Mouse (Mus musculus) forebrain, embryonic 15.5 days (tissue): ENCODE measurements at regions not wholly inside any gene's neighbourhood (a gene's known extent, or its start where the extent isn't known, plus 50 kb on each side); places are given as distances from the start of the nearest gene placed in this dataset.

Experiments used
- ATAC-seq: fragments of 200-750 bp; cut with Nextera tagmentation; replicated peaks from 2 replicates; pipeline ENCODE4 v1.8.0; 2017; ENCODE audit warnings: mild to moderate bottlenecking, moderate TSS enrichment, moderate library complexity
- H3K27ac ChIP-seq: fragments of 300-500 bp; sonication (generic); replicated peaks from 2 replicates; pipeline ENCODE4 v1.5.1; 2015; ENCODE audit warnings: mild to moderate bottlenecking, inconsistent platforms
- H3K27me3 ChIP-seq: fragments of 300-500 bp; sonication (generic); 2 replicates; pipeline ENCODE4 v1.6.1; 2015; ENCODE audit warnings: inconsistent platforms
- H3K36me3 ChIP-seq: fragments of 300-500 bp; sonication (generic); 2 replicates; pipeline ENCODE4 v1.6.1; 2015; ENCODE audit warnings: mild to moderate bottlenecking, inconsistent platforms
- H3K4me1 ChIP-seq: fragments of 300-500 bp; sonication (generic); 2 replicates; pipeline ENCODE4 v1.6.1; 2015; ENCODE audit warnings: inconsistent platforms
- H3K4me2 ChIP-seq: fragments of 300-500 bp; sonication (generic); replicated peaks from 2 replicates; pipeline ENCODE4 v1.6.1; 2015; ENCODE audit warnings: mild to moderate bottlenecking, inconsistent platforms
- H3K4me3 ChIP-seq: fragments of 300-500 bp; sonication (generic); 2 replicates; pipeline ENCODE4 v1.5.1; 2015; ENCODE audit warnings: mild to moderate bottlenecking, inconsistent platforms
- H3K9ac ChIP-seq: fragments of 300-500 bp; sonication (generic); replicated peaks from 2 replicates; pipeline ENCODE4 v1.6.1; 2015; ENCODE audit warnings: mild to moderate bottlenecking, inconsistent platforms
- H3K9me3 ChIP-seq: fragments of 300-500 bp; sonication (generic); 2 replicates; pipeline ENCODE4 v1.6.1; 2016; ENCODE audit warnings: inconsistent platforms
- WGBS: fragments of 180-500 bp; shearing (Covaris S2); methylation state at CpG from one replicate; pipeline ENCODE4 v1.1.7; 2015; ENCODE audit warnings: mixed read lengths; 5-methylcytosine and 5-hydroxymethylcytosine counted together

- Histone ChIP-seq H3K27me3 (no peaks in the 10 kb centered on the region), H3K9ac (no peak overlapping the region), H3K36me3 (no peaks in the 10 kb centered on the region), H3K27ac (no peak overlapping the region), H3K4me3 (no peak overlapping the region), H3K4me1 (no peaks in the 10 kb centered on the region), H3K4me2 (no peak overlapping the region), H3K9me3 (no peaks in the 10 kb centered on the region)
- WGBS = 93% methylated on average over 5 of the region's 5 CpGs
- no peak for ATAC-seq
Measured at GRCm38 (mm10) chr16:87295727-87296126, 58.3 kb upstream of the N6amt1 start.

GRCm38 (mm10) chr16:87292826-87293225 lies 61.2 kb upstream of the N6amt1 start:
- Histone ChIP-seq H3K9me3 (no peaks in the 10 kb centered on the region), H3K4me1 (no peaks in the 10 kb centered on the region), H3K27me3 (no peaks in the 10 kb centered on the region), H3K4me3 (no peak overlapping the region), H3K4me2 (no peak overlapping the region), H3K27ac (no peak overlapping the region), H3K36me3 (no peaks in the 10 kb centered on the region), H3K9ac (no peak overlapping the region)
- ATAC-seq = peak; percentile 60; the same call in 1 of the 2 replicates
- WGBS = 71% methylated on average over 1 of the region's 1 CpGs

GRCm38 (mm10) chr16:87291716-87292115 lies 62.3 kb upstream of the N6amt1 start:
- H3K36me3 ChIP-seq = no peaks in the 10 kb centered on the region
- H3K27me3 ChIP-seq = no peaks in the 10 kb centered on the region
- H3K9ac ChIP-seq = no peak overlapping the region
- no peak for ATAC-seq
- no peak overlapping the region for H3K27ac ChIP-seq
- no peaks in the 10 kb centered on the region for H3K4me1 ChIP-seq
- no peak overlapping the region for H3K4me2 ChIP-seq
- WGBS = 79% methylated on average over 2 of the region's 2 CpGs
- no peak overlapping the region for H3K4me3 ChIP-seq
- no peaks in the 10 kb centered on the region for H3K9me3 ChIP-seq

- Histone ChIP-seq H3K9ac (no peak overlapping the region), H3K4me3 (no peak overlapping the region), H3K4me2 (no peak overlapping the region), H3K9me3 (no peaks in the 10 kb centered on the region), H3K27ac (no peak overlapping the region), H3K27me3 (no peaks in the 10 kb centered on the region), H3K4me1 (no peaks in the 10 kb centered on the region), H3K36me3 (no peaks in the 10 kb centered on the region)
- no peak for ATAC-seq
- WGBS = 85% methylated on average over 2 of the region's 2 CpGs
Measured at GRCm38 (mm10) chr16:87285639-87286038, 68.3 kb upstream of the N6amt1 start.

- WGBS = 67% methylated on average over 7 of the region's 7 CpGs
- Histone ChIP-seq H3K9me3 (no peaks in the 10 kb centered on the region), H3K9ac (no peak overlapping the region), H3K4me2 (no peak overlapping the region), H3K4me1 (no peaks in the 10 kb centered on the region), H3K36me3 (no peaks in the 10 kb centered on the region), H3K27ac (no peak overlapping the region), H3K27me3 (no peaks in the 10 kb centered on the region), H3K4me3 (no peak overlapping the region)
- no peak for ATAC-seq
Measured at GRCm38 (mm10) chr16:87284835-87285510, 69.0 kb upstream of the N6amt1 start.

- Histone ChIP-seq H3K9ac (no peak overlapping the region), H3K4me3 (no peak overlapping the region), H3K4me1 (no peaks in the 10 kb centered on the region), H3K36me3 (no peaks in the 10 kb centered on the region), H3K4me2 (no peak overlapping the region), H3K9me3 (no peaks in the 10 kb centered on the region), H3K27me3 (no peaks in the 10 kb centered on the region), H3K27ac (no peak overlapping the region)
- 88% methylated on average over 1 of the region's 1 CpGs for WGBS
- no peak for ATAC-seq
Measured at GRCm38 (mm10) chr16:87278518-87278917, 75.5 kb upstream of the N6amt1 start.

GRCm38 (mm10) chr16:87272363-87272762 lies 81.6 kb upstream of the N6amt1 start:
- no peak overlapping the region for H3K4me3 ChIP-seq
- no peak for ATAC-seq
- no peaks in the 10 kb centered on the region for H3K9me3 ChIP-seq
- H3K9ac ChIP-seq = no peak overlapping the region
- H3K4me2 ChIP-seq = no peak overlapping the region
- H3K4me1 ChIP-seq = no peaks in the 10 kb centered on the region
- no peak overlapping the region for H3K27ac ChIP-seq
- H3K36me3 ChIP-seq = no peaks in the 10 kb centered on the region
- 96% methylated on average over 5 of the region's 5 CpGs for WGBS
- H3K27me3 ChIP-seq = no peaks in the 10 kb centered on the region

GRCm38 (mm10) chr16:87267954-87268804 lies 85.8 kb upstream of the N6amt1 start:
- no peaks in the 10 kb centered on the region for H3K9me3 ChIP-seq
- no peaks in the 10 kb centered on the region for H3K27me3 ChIP-seq
- no peak overlapping the region for H3K4me2 ChIP-seq
- H3K4me1 ChIP-seq = 0 out of 2 replicates have a peak, but pooled peaks cover 5% of the 10 kb centered on the region
- no peak overlapping the region for H3K4me3 ChIP-seq
- 90% methylated on average over 9 of the region's 9 CpGs for WGBS
- H3K36me3 ChIP-seq = no peaks in the 10 kb centered on the region
- no peak overlapping the region for H3K9ac ChIP-seq
- no peak overlapping the region for H3K27ac ChIP-seq
- ATAC-seq = no peak

- Histone ChIP-seq H3K4me2 (no peak overlapping the region), H3K9ac (no peak overlapping the region), H3K27me3 (no peaks in the 10 kb centered on the region), H3K9me3 (no peaks in the 10 kb centered on the region), H3K4me3 (no peak overlapping the region), H3K27ac (no peak overlapping the region), H3K4me1 (0 out of 2 replicates have a peak, but pooled peaks cover 5% of the 10 kb centered on the region), H3K36me3 (no peaks in the 10 kb centered on the region)
- WGBS = 93% methylated on average over 4 of the region's 4 CpGs
- no peak for ATAC-seq
Measured at GRCm38 (mm10) chr16:87267517-87267916, 86.5 kb upstream of the N6amt1 start.

GRCm38 (mm10) chr16:87263571-87263970 lies 90.4 kb upstream of the N6amt1 start:
- H3K27me3 ChIP-seq = no peaks in the 10 kb centered on the region
- no peak overlapping the region for H3K27ac ChIP-seq
- H3K4me2 ChIP-seq = no peak overlapping the region
- H3K9ac ChIP-seq = no peak overlapping the region
- 22% methylated on average over 4 of the region's 4 CpGs for WGBS
- H3K4me3 ChIP-seq = no peak overlapping the region
- no peaks in the 10 kb centered on the region for H3K9me3 ChIP-seq
- 0 out of 2 replicates have a peak, but pooled peaks cover 5% of the 10 kb centered on the region for H3K4me1 ChIP-seq
- ATAC-seq = no peak
- H3K36me3 ChIP-seq = no peaks in the 10 kb centered on the region

- 84% methylated on average over 8 of the region's 8 CpGs for WGBS
Measured at GRCm38 (mm10) chr16:87263041-87263440, 90.9 kb upstream of the N6amt1 start.

GRCm38 (mm10) chr16:87262497-87262896 lies 91.5 kb upstream of the N6amt1 start:
- H3K9me3 ChIP-seq = no peaks in the 10 kb centered on the region
- H3K4me1 ChIP-seq = 0 out of 2 replicates have a peak, but pooled peaks cover 5% of the 10 kb centered on the region
- no peak overlapping the region for H3K27ac ChIP-seq
- no peaks in the 10 kb centered on the region for H3K27me3 ChIP-seq
- no peaks in the 10 kb centered on the region for H3K36me3 ChIP-seq
- no peak overlapping the region for H3K4me2 ChIP-seq
- no peak overlapping the region for H3K9ac ChIP-seq
- H3K4me3 ChIP-seq = no peak overlapping the region
- WGBS = 80% methylated on average over 3 of the region's 3 CpGs
- ATAC-seq = no peak

More at GRCm38 (mm10) chr16:87263041-87263440, 90.9 kb upstream of the N6amt1 start:
- Histone ChIP-seq H3K9ac (no peak overlapping the region), H3K36me3 (no peaks in the 10 kb centered on the region), H3K4me2 (no peak overlapping the region), H3K4me3 (no peak overlapping the region), H3K4me1 (0 out of 2 replicates have a peak, but pooled peaks cover 5% of the 10 kb centered on the region), H3K27me3 (no peaks in the 10 kb centered on the region), H3K9me3 (no peaks in the 10 kb centered on the region), H3K27ac (no peak overlapping the region)
- no peak for ATAC-seq
